Mouse (Mus musculus) heart, embryonic 11.5 days (tissue): ENCODE measurements around the gene Mrrf. TPM values are rescaled to one million over a fixed set of nuclear protein-coding genes. Genes with fewer than 3 reads are reported as not detected.

Experiments
- ATAC-seq: fragments of 200-750 bp; cut with Nextera tagmentation; replicated peaks from 2 replicates; pipeline ENCODE4 v1.8.0; 2017; ENCODE audit warnings: moderate library complexity; ENCODE audit not compliant: insufficient number of reproducible peaks, low FRiP score, low TSS enrichment
- H3K27ac ChIP-seq: fragments of 300-500 bp; sonication (generic); 2 replicates; pipeline ENCODE4 v1.5.1; 2014; ENCODE audit warnings: mild to moderate bottlenecking, low read depth, low read length
- H3K27me3 ChIP-seq: fragments of 300-500 bp; sonication (generic); 2 replicates; pipeline ENCODE4 v1.6.1; 2014; ENCODE audit warnings: mild to moderate bottlenecking, low read length, mixed read lengths; ENCODE audit not compliant: control insufficient read depth, insufficient read depth
- H3K36me3 ChIP-seq: fragments of 300-500 bp; sonication (generic); 2 replicates; pipeline ENCODE4 v1.6.1; 2014; ENCODE audit warnings: mild to moderate bottlenecking, low read length, moderate library complexity, mixed read lengths; ENCODE audit not compliant: control insufficient read depth, insufficient read depth
- H3K4me1 ChIP-seq: fragments of 300-500 bp; sonication (generic); 2 replicates; pipeline ENCODE4 v1.6.1; 2014; ENCODE audit warnings: low read length; ENCODE audit not compliant: control insufficient read depth, insufficient read depth
- H3K4me2 ChIP-seq: fragments of 300-500 bp; sonication (generic); 2 replicates; pipeline ENCODE4 v1.6.1; 2014; ENCODE audit warnings: mild to moderate bottlenecking, moderate library complexity
- H3K4me3 ChIP-seq: fragments of 300-500 bp; sonication (generic); 2 replicates; pipeline ENCODE4 v1.5.1; 2014; ENCODE audit warnings: low read depth, low read length
- H3K9ac ChIP-seq: fragments of 300-500 bp; sonication (generic); 2 replicates; pipeline ENCODE4 v1.6.1; 2014; ENCODE audit warnings: mild to moderate bottlenecking, low read depth, low read length, moderate library complexity
- H3K9me3 ChIP-seq: fragments of 300-500 bp; sonication (generic); replicated peaks from 2 replicates; pipeline ENCODE4 v1.6.1; 2016; ENCODE audit warnings: low read length; ENCODE audit not compliant: control insufficient read depth
- whole genome bisulfite sequencing: fragments of 180-500 bp; shearing (Covaris S2); extraction: QIAGEN DNeasy Blood & Tissue Kit; methylation state at CpG from one replicate; pipeline ENCODE4 v1.1.7; 2014; ENCODE audit not compliant: insufficient replicate concordance; 5-methylcytosine and 5-hydroxymethylcytosine counted together
- polyA plus RNA-seq: library from polyadenylated mRNA; unstranded; fragments of >200 nt; fragmentation: Nextera tagmentation; extraction: Ambion mirVana; gene quantifications from 2 replicates; pipeline ENCODE4 v1.2.1, GENCODE M21; 2014

The Mrrf gene
- polyA plus RNA-seq, result 35.3 and 37.2 TPM in 2 replicates

- H3K4me1 ChIP-seq, result peaks cover 10% of the 10 kb centered on the region
- peak within 1 kb of the TSS; percentile 81 for H3K4me2 ChIP-seq
- peak within 1 kb of the TSS; percentile 83 for H3K27ac ChIP-seq
- under 1% methylated on average over 50 of the region's 50 CpGs for WGBS
- H3K4me3 ChIP-seq, result peak within 1 kb of the TSS; percentile 61
- H3K9ac ChIP-seq, result peak within 1 kb of the TSS; percentile 78
- peaks cover 11% of the 10 kb centered on the region for H3K36me3 ChIP-seq
- ATAC-seq, result peak; percentile 96
- H3K27me3 ChIP-seq, result no peaks in the 10 kb centered on the region
- no peaks in the 10 kb centered on the region for H3K9me3 ChIP-seq
These were observed at the start of gene Mrrf, which contains the start of gene Rbm18 for GRCm38 (mm10) chr2:36136300-36136941. Gene Mrrf, plus strand, starts transcription at chr2:36136389. Gene Rbm18, minus strand, starts transcription at chr2:36136773.

- no peaks in the 10 kb centered on the region for H3K36me3 ChIP-seq
- peaks cover 9% of the 10 kb centered on the region; the same call in 1 of the 2 replicates for H3K4me1 ChIP-seq
- H3K27ac ChIP-seq, result no peak overlapping the region
- peaks cover 79% of the 10 kb centered on the region for H3K27me3 ChIP-seq
- H3K4me3 ChIP-seq, result no peak overlapping the region
- ATAC-seq, result no peak
- no peaks in the 10 kb centered on the region for H3K9me3 ChIP-seq
- H3K9ac ChIP-seq, result no peak overlapping the region
- H3K4me2 ChIP-seq, result no peak overlapping the region
- 60% methylated on average over 3 of the region's 3 CpGs for WGBS
These were observed 47.0 kb upstream of the Mrrf start for GRCm38 (mm10) chr2:36089190-36089589.

- 1% methylated on average over 70 of the region's 70 CpGs for WGBS
- no peaks in the 10 kb centered on the region for H3K9me3 ChIP-seq
- H3K4me1 ChIP-seq, result peaks cover 9% of the 10 kb centered on the region; the same call in 1 of the 2 replicates
- H3K27ac ChIP-seq, result no peak overlapping the region
- peak overlapping the region; percentile 84 for H3K4me2 ChIP-seq
- H3K4me3 ChIP-seq, result peak overlapping the region; percentile 50
- H3K36me3 ChIP-seq, result no peaks in the 10 kb centered on the region
- peak; percentile 77 for ATAC-seq
- peaks cover 96% of the 10 kb centered on the region for H3K27me3 ChIP-seq
- H3K9ac ChIP-seq, result no peak overlapping the region
These were observed 45.1 kb upstream of the Mrrf start for GRCm38 (mm10) chr2:36090853-36091741.

- WGBS, result 8% methylated on average over 4 of the region's 4 CpGs
- H3K4me2 ChIP-seq, result no peak overlapping the region
- H3K9ac ChIP-seq, result no peak overlapping the region
- H3K36me3 ChIP-seq, result no peaks in the 10 kb centered on the region
- H3K27me3 ChIP-seq, result peaks cover 99% of the 10 kb centered on the region
- H3K27ac ChIP-seq, result no peak overlapping the region
- no peak for ATAC-seq
- H3K4me1 ChIP-seq, result peaks cover 9% of the 10 kb centered on the region; the same call in 1 of the 2 replicates
- H3K4me3 ChIP-seq, result no peak overlapping the region
- no peaks in the 10 kb centered on the region for H3K9me3 ChIP-seq
These were observed 43.4 kb upstream of the Mrrf start for GRCm38 (mm10) chr2:36092748-36093147.

GRCm38 (mm10) chr2:36093301-36093700 is 42.9 kb upstream of the Mrrf start:
- ATAC-seq, result no peak
- Histone ChIP-seq H3K4me1 (peaks cover 9% of the 10 kb centered on the region; the same call in 1 of the 2 replicates), H3K9ac (no peak overlapping the region), H3K27ac (no peak overlapping the region), H3K27me3 (peaks cover 99% of the 10 kb centered on the region), H3K4me2 (no peak overlapping the region), H3K36me3 (no peaks in the 10 kb centered on the region), H3K9me3 (no peaks in the 10 kb centered on the region), H3K4me3 (no peak overlapping the region)
- WGBS, result 21% methylated on average over 7 of the region's 7 CpGs

- 7% methylated on average over 31 of the region's 31 CpGs for WGBS
- no peak overlapping the region for H3K4me2 ChIP-seq
- H3K9ac ChIP-seq, result no peak overlapping the region
- H3K27me3 ChIP-seq, result peaks cover 100% of the 10 kb centered on the region
- H3K36me3 ChIP-seq, result no peaks in the 10 kb centered on the region
- no peaks in the 10 kb centered on the region for H3K9me3 ChIP-seq
- H3K4me3 ChIP-seq, result 0 out of 2 replicates have a peak overlapping the region, but pooled peaks have one; percentile 4
- H3K27ac ChIP-seq, result no peak overlapping the region
- ATAC-seq, result no peak
- H3K4me1 ChIP-seq, result peaks cover 9% of the 10 kb centered on the region; the same call in 1 of the 2 replicates
These were observed 42.2 kb upstream of the Mrrf start for GRCm38 (mm10) chr2:36093914-36094475.

GRCm38 (mm10) chr2:36097129-36097815 is 38.9 kb upstream of the Mrrf start:
- ATAC-seq, result no peak

GRCm38 (mm10) chr2:36098021-36098420 is 38.2 kb upstream of the Mrrf start:
- 7% methylated on average over 5 of the region's 5 CpGs for WGBS
- Histone ChIP-seq H3K27ac (no peak overlapping the region), H3K27me3 (peaks cover 97% of the 10 kb centered on the region)

More at GRCm38 (mm10) chr2:36097129-36097815, 38.9 kb upstream of the Mrrf start:
- no peak overlapping the region for H3K4me3 ChIP-seq
- no peaks in the 10 kb centered on the region for H3K4me1 ChIP-seq
- no peaks in the 10 kb centered on the region for H3K36me3 ChIP-seq
- 3% methylated on average over 18 of the region's 18 CpGs for WGBS
- no peaks in the 10 kb centered on the region for H3K9me3 ChIP-seq
- H3K27ac ChIP-seq, result no peak overlapping the region
- H3K27me3 ChIP-seq, result peaks cover 97% of the 10 kb centered on the region
- H3K9ac ChIP-seq, result no peak overlapping the region
- no peak overlapping the region for H3K4me2 ChIP-seq

More at GRCm38 (mm10) chr2:36098021-36098420, 38.2 kb upstream of the Mrrf start:
- no peak overlapping the region for H3K4me3 ChIP-seq
- H3K4me2 ChIP-seq, result no peak overlapping the region
- H3K9ac ChIP-seq, result no peak overlapping the region
- no peaks in the 10 kb centered on the region for H3K9me3 ChIP-seq
- H3K36me3 ChIP-seq, result no peaks in the 10 kb centered on the region
- H3K4me1 ChIP-seq, result peaks cover 4% of the 10 kb centered on the region
- no peak for ATAC-seq
